Mouse (Mus musculus) heart, adult 2 months (tissue): ENCODE measurements around the gene Retn.
A peak's percentile ranks its signal among the peaks of the same experiment; 100 is the strongest.

ENCODE experiments used
- CTCF ChIP-seq: fragments of 200-600 bp; IDR thresholded peaks from 2 replicates; pipeline ENCODE4 v1.8.1; 2022; ENCODE audit warnings: antibody characterized with exemption, mild to moderate bottlenecking, moderate library complexity
- POLR2A ChIP-seq: fragments of 200-500 bp; IDR thresholded peaks from 2 replicates; pipeline ENCODE4 v1.6.1; 2011; ENCODE audit warnings: mild to moderate bottlenecking, low read depth, low read length, control low read depth; ENCODE audit not compliant: insufficient read depth

- TF ChIP-seq CTCF (peak; percentile 58), POLR2A (no peak)
Measured at GRCm38 (mm10) chr8:3628014-3628413, 27.6 kb upstream of the Retn start.
